Mouse (Mus musculus) gastrocnemius, postnatal 36 days (tissue): ENCODE data around the gene Grifin. TPM values are rescaled to one million over a fixed set of nuclear protein-coding genes. Genes with fewer than 3 reads are reported as not detected.

Experiments
- DNase-seq, 2 experiments: peaks; one replicate each; pipeline ENCODE4 v3.0.0; 2022
- intact Hi-C: fragments of 180-260 bp; cut with DNase I; formaldehyde crosslinking; loops from one replicate; pipeline ENCODE4 v1.15.1; 2025
- total RNA-seq, 2 experiments: library from RNA; stranded (reverse); gene quantifications; 2 replicates each; pipeline ENCODE4 v1.2.3; 2021

The Grifin gene
- total RNA-seq, 2 experiments from 2014 or later = not detected

GRCm38 (mm10) chr5:140556859-140557258 lies 8.0 kb downstream of the Grifin start:
- DNase-seq = no peak
- intact Hi-C loops = no loop called here

- intact Hi-C loops = no loop called here
- DNase-seq = no peak
These were observed 11.2 kb downstream of the Grifin start for GRCm38 (mm10) chr5:140553719-140554118.

GRCm38 (mm10) chr5:140549306-140550047 lies 15.4 kb downstream of the Grifin start:
- intact Hi-C loops = no loop called here
- DNase-seq = no peak

GRCm38 (mm10) chr5:140546332-140546731 lies 18.5 kb downstream of the Grifin start:
- intact Hi-C loops = no loop called here
- DNase-seq = no peak

- intact Hi-C loops = no loop called here
- no peak for DNase-seq
These were observed 19.2 kb downstream of the Grifin start for GRCm38 (mm10) chr5:140545651-140546050.

GRCm38 (mm10) chr5:140542811-140543575 lies 21.9 kb downstream of the Grifin start:
- intact Hi-C loops = loop anchor here (5.0 kb wide), 2 partner anchors 119 to 204 kb away; no protein-coding TSS in a partner anchor
- DNase-seq = no peak

GRCm38 (mm10) chr5:140540106-140540505 lies 24.8 kb downstream of the Grifin start:
- peak; percentile 56 to 76 for DNase-seq
- intact Hi-C loops = loop anchor here (5.0 kb wide), 2 partner anchors 122 to 207 kb away; no protein-coding TSS in a partner anchor

GRCm38 (mm10) chr5:140538111-140538683 lies 26.7 kb downstream of the Grifin start:
- intact Hi-C loops = loop anchor here (5.0 kb wide), 1 partner anchor 96 kb away; no protein-coding TSS in a partner anchor
- DNase-seq = peak in 1 of 2 experiments; percentile 39

GRCm38 (mm10) chr5:140526754-140527153 lies 38.1 kb downstream of the Grifin start:
- no peak for DNase-seq
- intact Hi-C loops = no loop called here

GRCm38 (mm10) chr5:140521196-140521595 lies 43.7 kb downstream of the Grifin start:
- intact Hi-C loops = no loop called here

GRCm38 (mm10) chr5:140517921-140518230 lies 47.0 kb downstream of the Grifin start:
- DNase-seq = no peak
- intact Hi-C loops = no loop called here

More at GRCm38 (mm10) chr5:140521196-140521595, 43.7 kb downstream of the Grifin start:
- DNase-seq = no peak

- peak in 1 of 2 experiments; percentile 3 for DNase-seq
- intact Hi-C loops = no loop called here
These were observed 47.5 kb downstream of the Grifin start for GRCm38 (mm10) chr5:140517159-140517920.

- intact Hi-C loops = no loop called here
- DNase-seq = no peak
These were observed 49.9 kb downstream of the Grifin start for GRCm38 (mm10) chr5:140514799-140515486.

- DNase-seq = no peak
- intact Hi-C loops = no loop called here
These were observed 51.0 kb downstream of the Grifin start for GRCm38 (mm10) chr5:140513921-140514320.

Other genes with a start within 250 kb of the Grifin start
- 1 to 10 TPM; 6.5 to 7.1 TPM for gene Mad1l1, start 243.5 kb downstream of the Grifin start, total RNA-seq
- 1 to 10 TPM; 4.7 to 5.9 TPM for gene Nudt1, start 243.4 kb downstream of the Grifin start, total RNA-seq
- gene Mrm2, start 233.2 kb downstream of the Grifin start, total RNA-seq = 1 to 10 TPM; 5.7 to 6.1 TPM
- gene Snx8, start 175.8 kb downstream of the Grifin start, total RNA-seq = 10 to 100 TPM in 1 of 2 experiments, 1 to 10 TPM in 1; 7.3 to 10.5 TPM
- 10 to 100 TPM; 76.1 to 76.8 TPM for gene Eif3b, start 145.7 kb downstream of the Grifin start, total RNA-seq
- gene Gm4869, start 119.4 kb downstream of the Grifin start, total RNA-seq = not detected
- gene Chst12, start 59.5 kb downstream of the Grifin start, total RNA-seq = 1 to 10 TPM; 4.1 to 5.6 TPM
- gene Lfng, start 42.2 kb upstream of the Grifin start, total RNA-seq = 1 to 10 TPM; 3.5 to 3.8 TPM
- 1 to 10 TPM; 4.6 to 5.2 TPM for gene Ttyh3, start 84.0 kb upstream of the Grifin start, total RNA-seq
- 1 to 10 TPM; 2.6 to 3.1 TPM for gene Iqce, start 137.3 kb upstream of the Grifin start, total RNA-seq
- gene Brat1, start 139.9 kb upstream of the Grifin start, total RNA-seq = 1 to 10 TPM; 4.6 to 5.1 TPM
- under 1 TPM; 0.22 to 0.38 TPM for gene Amz1, start 159.1 kb upstream of the Grifin start, total RNA-seq